Mouse (Mus musculus) neural tube, embryonic 10.5 days (tissue): ENCODE measurements around the gene Naglu.
A peak's percentile ranks its signal among the peaks of the same experiment; 100 is the strongest.

Experiments used
- DNase-seq: peaks from one replicate; pipeline ENCODE4 v3.0.0-alpha.2; 2017; ENCODE audit warnings: low spot score; ENCODE audit errors: extremely low spot score

Naglu gene

DNA sequence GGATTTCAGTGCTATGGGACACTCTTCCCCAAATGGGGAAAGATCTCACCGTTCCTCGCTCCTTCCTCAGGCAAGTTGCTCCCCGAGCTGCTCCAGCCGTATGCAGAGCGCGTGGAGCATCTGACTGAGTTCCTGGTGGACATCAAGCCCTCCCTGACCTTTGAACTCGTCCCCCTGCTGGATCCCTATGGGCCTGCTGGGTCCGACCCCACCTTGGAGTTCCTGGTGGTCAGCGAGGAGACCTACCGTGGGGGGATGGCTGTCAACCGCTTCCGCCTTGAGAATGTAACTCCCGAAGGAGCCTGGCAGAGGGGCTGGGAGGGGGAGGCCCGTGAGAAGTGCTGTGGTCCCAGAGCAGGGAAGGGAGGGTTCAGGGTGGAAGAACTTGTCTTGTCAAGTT lies 14.4 kb downstream of the Naglu start:
- DNase-seq, result no peak

- DNase-seq, result no peak
These were observed 15.0 kb downstream of the Naglu start for GRCm38 (mm10) chr11:101084811-101085210.

- no peak for DNase-seq
These were observed 16.0 kb downstream of the Naglu start for GRCm38 (mm10) chr11:101085617-101086322.

DNA sequence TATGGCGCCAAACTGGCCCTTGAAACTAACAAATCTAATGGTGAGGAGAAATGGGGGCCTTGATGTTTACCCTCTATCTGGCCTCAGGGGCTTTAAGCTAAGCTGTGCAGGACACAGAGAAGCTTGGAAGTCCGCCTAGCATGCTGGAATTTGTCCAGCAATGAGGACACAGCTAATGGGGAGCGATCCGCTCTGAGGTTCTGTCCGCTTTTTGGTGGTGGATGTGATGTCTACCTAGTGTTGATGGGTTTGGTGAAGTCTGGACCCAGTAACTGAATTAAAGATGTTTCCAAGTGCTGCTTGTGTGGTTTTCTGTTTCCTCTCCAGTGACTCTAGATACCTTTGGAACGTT lies 16.5 kb downstream of the Naglu start:
- no peak for DNase-seq

DNA sequence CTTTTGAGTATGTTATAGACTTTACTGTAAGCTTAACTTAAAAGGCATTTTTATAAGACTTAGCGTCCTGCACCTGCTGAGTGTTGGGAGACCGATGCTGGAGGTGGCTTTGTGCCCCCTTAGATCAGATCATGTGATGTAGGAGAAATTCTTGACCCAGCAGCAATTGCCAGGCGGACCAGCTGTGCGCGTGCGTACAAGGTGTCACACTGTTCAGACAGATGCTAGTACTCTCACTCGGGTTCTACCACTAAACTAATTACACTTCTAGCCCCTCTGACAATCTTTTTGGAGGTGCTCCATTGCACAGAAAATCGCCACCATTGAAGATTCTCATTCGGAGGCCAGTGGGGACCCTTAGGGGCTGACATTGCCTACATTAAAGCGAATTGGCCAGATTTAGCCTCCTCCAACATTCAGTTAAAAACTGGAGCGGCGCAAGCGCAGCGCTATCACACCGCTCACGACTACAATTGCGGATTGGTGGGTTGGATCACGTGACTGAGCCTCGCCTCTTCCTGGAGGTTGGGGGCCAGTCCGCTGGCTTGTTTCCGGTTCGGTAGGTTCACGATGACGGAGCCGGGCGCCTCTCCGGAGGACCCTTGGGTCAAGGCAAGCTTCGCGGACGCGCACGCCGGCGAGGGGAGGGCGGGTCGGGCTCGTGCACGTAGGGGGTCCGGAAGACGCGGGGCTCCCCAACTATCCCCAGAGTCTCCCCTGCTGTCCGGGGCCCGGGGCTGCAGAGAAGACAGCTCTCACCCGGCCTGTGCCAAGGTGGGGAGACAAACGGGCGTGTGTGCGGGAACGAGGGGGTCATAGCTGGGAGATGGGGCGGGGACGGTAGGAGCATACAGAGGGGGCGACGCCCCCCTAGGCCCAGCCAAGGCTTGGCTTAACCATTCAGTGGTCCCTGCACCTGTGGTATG lies 17.2 kb downstream of the Naglu start, which contains the start of gene Mlx:
Mlx (plus strand) TSS at position 522 of the 926 bp plus-strand sequence.
- peak; percentile 91 for DNase-seq

DNA sequence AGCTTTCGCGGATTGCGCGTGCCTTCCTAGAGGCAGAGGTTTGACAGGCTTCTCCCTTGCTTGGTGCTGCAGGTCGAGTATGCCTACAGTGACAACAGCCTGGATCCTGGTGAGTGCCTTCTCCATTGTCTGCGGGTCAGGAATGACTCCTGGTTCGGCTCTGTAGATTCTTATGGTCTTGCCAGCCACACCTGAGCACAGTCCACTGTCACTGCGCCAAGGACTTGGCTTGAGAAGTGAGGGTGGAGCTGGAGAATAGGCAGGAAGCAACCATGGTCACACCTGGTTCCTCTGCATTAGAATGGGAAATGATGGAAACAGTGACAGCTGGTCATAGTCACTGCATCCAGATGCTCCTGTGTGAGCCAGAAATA lies 17.9 kb downstream of the Naglu start:
- DNase-seq, result no peak

DNA sequence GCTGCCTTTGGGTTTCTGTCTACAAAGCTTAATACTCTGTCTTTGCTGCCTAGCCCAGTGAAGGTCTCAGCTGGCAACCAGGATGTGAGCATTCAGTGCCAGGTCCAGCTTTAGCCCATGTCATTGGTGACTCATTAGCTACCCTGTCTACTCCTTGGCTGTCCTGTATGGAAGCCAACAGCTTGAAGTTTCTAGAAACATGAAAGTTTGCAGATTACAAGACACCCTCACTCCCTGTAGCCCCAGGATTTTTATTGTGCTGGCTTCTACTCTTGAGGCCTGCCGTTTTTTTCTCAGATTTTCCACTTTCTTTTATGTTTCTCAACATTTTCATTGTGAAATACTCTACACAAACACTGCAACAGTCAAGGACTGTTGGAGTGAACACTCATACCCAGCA lies 20.1 kb downstream of the Naglu start:
- no peak for DNase-seq

- no peak for DNase-seq
These were observed 25.1 kb downstream of the Naglu start for GRCm38 (mm10) chr11:101094930-101095313.

DNA sequence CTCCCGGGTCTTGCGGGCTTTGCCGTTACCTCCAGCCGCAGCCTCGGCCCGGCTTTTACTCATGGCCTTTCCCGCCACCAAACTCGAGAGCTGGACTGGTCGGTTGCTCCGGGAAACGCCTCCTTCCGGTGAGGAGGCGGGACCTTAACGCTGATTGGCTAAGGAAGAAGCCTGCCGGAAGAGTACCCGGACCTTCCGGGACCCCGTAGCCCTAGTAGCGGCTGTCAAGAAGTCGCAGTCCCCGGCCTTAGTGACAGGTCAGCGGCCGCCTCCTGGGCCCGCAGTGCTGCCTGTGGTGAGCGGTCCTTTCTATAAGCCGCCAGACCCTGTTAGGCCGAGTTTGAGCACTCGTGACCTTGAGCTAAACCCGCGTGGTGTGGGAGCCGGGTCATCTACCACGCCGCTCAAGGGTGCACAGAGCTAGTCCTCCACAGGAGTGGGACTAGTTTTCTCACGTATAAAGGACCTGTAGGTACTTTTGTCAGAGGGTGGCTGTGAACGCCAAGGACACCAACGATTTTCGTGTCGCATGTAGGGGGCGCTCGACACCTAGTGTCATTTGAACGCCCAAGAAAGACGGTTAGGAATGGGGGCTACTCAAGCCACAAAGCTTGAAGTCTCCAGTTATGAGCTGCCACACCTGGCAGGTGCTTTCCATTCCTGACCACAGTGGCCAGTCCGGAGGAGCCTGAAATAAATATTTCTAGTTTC lies 25.7 kb downstream of the Naglu start, which contains the start of gene Psmc3ip:
Psmc3ip (minus strand) TSS at position 123 of the 711 bp plus-strand sequence.
- DNase-seq, result peak; percentile 97

DNA sequence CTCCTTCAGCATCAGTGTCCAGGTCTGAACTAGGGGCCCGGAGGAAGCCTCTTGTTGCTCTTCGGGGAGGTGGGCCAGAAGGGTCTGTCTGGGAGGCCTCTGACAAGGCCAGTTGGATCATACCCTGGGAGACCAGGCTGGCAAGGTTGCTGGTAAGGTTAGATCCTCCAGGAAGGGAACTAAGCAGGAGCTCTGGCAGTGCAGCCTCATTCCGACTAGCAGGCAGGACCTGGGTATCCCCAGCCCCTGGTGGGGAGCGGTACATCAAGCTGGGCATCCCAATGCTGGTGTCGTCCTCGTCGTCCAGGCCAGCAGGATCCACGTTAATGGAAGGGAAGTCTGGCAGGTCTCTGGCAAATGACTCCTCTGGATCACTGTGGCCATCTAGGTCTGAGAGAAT lies 28.4 kb downstream of the Naglu start:
- no peak for DNase-seq

DNA sequence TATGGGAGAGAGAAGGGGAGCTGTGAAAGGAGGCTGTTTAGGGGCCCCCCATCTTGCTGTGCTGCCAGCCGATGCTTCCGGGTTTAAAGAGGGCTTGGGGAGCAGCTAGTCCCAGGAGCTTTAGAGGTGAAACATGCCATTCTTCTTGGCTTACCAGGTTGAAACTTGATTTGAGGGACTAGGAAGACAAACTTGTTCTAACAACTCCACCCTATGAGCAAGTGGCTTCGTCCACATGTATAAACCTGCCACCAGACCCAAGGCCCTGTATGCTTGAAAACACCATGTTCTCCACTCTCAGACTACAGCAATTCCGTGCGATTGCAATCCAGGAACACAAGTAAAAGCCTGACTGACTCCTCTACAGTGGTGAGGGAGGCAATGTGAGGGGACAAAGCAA lies 33.2 kb downstream of the Naglu start:
- no peak for DNase-seq

DNA sequence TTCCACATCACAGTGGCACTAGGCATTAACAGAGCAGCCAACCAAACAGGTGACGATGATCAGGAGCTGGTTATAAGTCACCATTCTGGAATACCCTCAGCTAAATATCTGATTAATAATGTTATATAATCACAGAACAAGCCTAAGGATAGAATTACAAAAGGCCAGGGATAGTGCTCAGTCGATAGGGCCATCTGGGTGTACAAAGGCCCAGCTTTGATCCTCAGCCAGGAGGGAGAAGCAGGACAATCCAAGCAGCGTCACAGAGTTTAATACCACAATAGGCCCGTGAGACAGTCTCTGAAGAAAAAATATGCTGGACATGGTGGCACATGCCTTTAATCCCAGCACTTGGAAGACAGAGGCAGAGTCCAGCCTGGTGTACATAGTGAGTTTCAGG lies 39.5 kb downstream of the Naglu start:
- DNase-seq, result no peak

- DNase-seq, result no peak
These were observed 40.9 kb downstream of the Naglu start for GRCm38 (mm10) chr11:101110708-101111107.

DNA sequence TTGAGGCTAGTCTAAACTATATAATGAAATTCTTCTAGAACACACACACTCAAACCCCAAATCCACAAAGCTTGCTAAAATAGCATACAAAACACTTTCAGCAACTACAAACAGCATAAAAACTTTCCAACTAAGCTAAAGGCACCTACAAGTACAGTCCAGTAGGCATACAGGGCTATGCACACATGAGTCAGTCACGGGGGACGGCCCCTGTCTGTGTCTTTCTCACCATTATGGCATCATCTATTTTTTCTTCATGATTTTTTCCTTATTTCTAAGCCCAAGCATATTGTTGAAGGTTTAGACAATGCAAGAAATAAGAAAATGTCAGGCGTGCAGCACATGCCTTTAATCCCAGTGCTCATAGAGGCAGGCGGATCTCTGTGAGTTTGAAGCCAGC lies 41.4 kb downstream of the Naglu start:
- DNase-seq, result no peak

- no peak for DNase-seq
These were observed 42.4 kb downstream of the Naglu start for GRCm38 (mm10) chr11:101112186-101112585.

GRCm38 (mm10) chr11:101115564-101115963 lies 45.8 kb downstream of the Naglu start:
- DNase-seq, result no peak

DNA sequence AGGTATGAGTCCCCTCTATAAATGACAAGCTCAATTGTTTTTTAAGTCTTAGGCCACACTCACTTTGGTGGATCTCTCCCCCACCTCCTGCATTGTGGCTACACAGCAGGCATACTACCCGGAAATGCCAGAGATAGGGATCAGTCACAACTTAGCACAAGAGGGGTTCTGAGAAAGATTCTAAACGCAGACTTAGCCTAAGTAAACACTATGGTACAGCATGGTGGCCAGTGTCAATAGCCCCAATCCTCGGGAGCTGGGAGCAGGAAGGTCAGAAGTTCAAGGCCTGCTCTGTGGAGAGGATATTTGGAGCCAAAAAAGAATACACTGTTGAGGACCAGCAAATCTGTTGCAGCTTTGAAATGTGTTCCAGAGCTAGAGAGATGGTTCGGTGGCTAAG lies 48.3 kb downstream of the Naglu start:
- DNase-seq, result no peak

GRCm38 (mm10) chr11:101119131-101119760 lies 49.4 kb downstream of the Naglu start:
- DNase-seq, result peak; percentile 43

DNA sequence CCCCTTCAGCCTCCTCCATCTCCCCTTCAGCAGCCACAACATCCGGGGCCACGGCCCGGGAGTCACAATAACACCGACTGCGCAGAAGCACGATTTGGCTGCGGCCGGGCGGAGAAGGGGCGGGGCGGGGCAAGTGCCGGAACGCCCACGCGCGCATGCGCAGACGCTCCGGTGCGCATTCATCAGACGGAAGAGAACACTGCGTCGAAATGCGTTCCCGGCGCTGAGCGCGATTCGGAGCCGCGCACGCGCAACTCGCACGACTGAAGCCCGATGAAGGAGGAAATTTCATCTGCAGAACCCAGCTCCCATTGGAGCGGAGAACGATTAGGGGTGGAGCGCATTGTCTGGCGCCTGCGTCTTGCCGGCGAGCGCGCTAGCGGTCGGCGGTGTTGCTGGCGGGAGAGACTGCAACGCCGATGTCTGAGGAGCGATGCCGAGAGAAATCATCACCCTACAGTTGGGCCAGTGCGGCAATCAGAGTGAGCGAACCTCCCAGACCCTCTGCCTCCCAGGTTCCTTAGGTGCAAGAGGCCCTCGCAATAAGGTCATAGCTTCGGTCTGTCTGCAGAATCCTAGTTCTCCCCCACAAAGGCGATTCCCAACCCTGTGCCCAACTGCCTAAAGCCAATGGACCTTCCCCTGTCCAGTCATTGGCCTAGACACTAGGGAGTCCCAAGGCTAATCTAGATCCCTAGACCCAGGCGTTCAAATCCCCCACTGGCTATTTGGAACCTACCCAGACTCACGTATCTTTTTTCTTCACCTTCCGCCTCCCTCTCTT lies 50.1 kb downstream of the Naglu start, which contains the start of the genes Retreg3 and Tubg1:
Retreg3 (minus strand) TSS at position 133 of the 784 bp plus-strand sequence.
Tubg1 (plus strand) TSS at position 178 of the 784 bp plus-strand sequence.
- peak; percentile 100 for DNase-seq

- no peak for DNase-seq
These were observed 50.9 kb downstream of the Naglu start for GRCm38 (mm10) chr11:101120545-101121188.
